Mouse (Mus musculus) thymus, postnatal 25 days (tissue): ENCODE data around the gene Smad1.

Experiments
- DNase-seq: peaks from one replicate; pipeline ENCODE4 v3.0.0; 2022

Smad1 gene

GRCm38 (mm10) chr8:79293841-79294240 is 105.5 kb downstream of the Smad1 start:
- DNase-seq, result no peak

- no peak for DNase-seq
Measured at GRCm38 (mm10) chr8:79292712-79293264, 106.5 kb downstream of the Smad1 start.

- DNase-seq, result no peak
Measured at GRCm38 (mm10) chr8:79289592-79289991, 109.7 kb downstream of the Smad1 start.

- no peak for DNase-seq
Measured at GRCm38 (mm10) chr8:79288681-79289080, 110.6 kb downstream of the Smad1 start.
